Mouse (Mus musculus): ENCODE data around the gene Hcn1.

- TF ChIP-seq CTCF (IDR thresholded peaks at IDR 0.05; ENCODE audit: insufficient read depth, low read depth, low read length) (no peak), POLR2A (IDR thresholded peaks at IDR 0.05; ENCODE audit: insufficient read depth, low read depth, low read length) (no peak)
These were observed 373.3 kb downstream of the Hcn1 start for GRCm38 (mm10) chr13:117975382-117975781.
